Mouse (Mus musculus) liver, adult 2 months (tissue): ENCODE measurements at regions not wholly inside any gene's neighbourhood (a gene's known extent, or its start where the extent isn't known, plus 50 kb on each side); places are given as distances from the start of the nearest gene placed in this dataset.

ENCODE experiments used
- CTCF ChIP-seq: fragments of 200-500 bp; IDR thresholded peaks from 2 replicates; pipeline ENCODE4 v1.5.1; 2011; ENCODE audit warnings: low read depth, low read length, control low read depth
- POLR2A ChIP-seq: fragments of 200-500 bp; IDR thresholded peaks from 2 replicates; pipeline ENCODE4 v1.6.1; 2011; ENCODE audit warnings: low read length, control low read depth; ENCODE audit not compliant: insufficient read depth; ENCODE audit errors: extremely low read depth

GRCm38 (mm10) chr4:142770177-142770576, 442.6 kb downstream of the Prdm2 start:
- TF ChIP-seq POLR2A = no peak
- TF ChIP-seq CTCF = no peak
